Mouse (Mus musculus) lung, embryonic 14.5 days (tissue): ENCODE measurements around the gene Gm37240. TPM values are rescaled to one million over a fixed set of nuclear protein-coding genes. Genes with fewer than 3 reads are reported as not detected.
A peak's percentile ranks its signal among the peaks of the same experiment; 100 is the strongest.

Experiments used
- ATAC-seq: fragments of 200-750 bp; cut with Nextera tagmentation; 2 replicates; pipeline ENCODE4 v1.8.0; 2017; ENCODE audit warnings: mild to moderate bottlenecking, moderate TSS enrichment, moderate library complexity; ENCODE audit not compliant: insufficient read depth
- DNase-seq: peaks from one replicate; pipeline ENCODE4 v3.0.0-alpha.2; 2015
- H3K27ac ChIP-seq: fragments of 300-500 bp; sonication (generic); 2 replicates; pipeline ENCODE4 v1.5.1; 2014; ENCODE audit warnings: low read depth, mild to moderate bottlenecking, moderate library complexity
- H3K27me3 ChIP-seq: fragments of 300-500 bp; sonication (generic); 2 replicates; pipeline ENCODE4 v1.6.1; 2014; ENCODE audit warnings: low read length, control low read depth; ENCODE audit not compliant: insufficient read depth
- H3K36me3 ChIP-seq: fragments of 300-500 bp; sonication (generic); 2 replicates; pipeline ENCODE4 v1.6.1; 2014; ENCODE audit warnings: control low read depth; ENCODE audit not compliant: insufficient read depth
- H3K4me1 ChIP-seq: fragments of 300-500 bp; sonication (generic); 2 replicates; pipeline ENCODE4 v1.6.1; 2014; ENCODE audit warnings: antibody characterized with exemption, control low read depth; ENCODE audit not compliant: insufficient read depth
- H3K4me2 ChIP-seq: fragments of 300-500 bp; sonication (generic); 2 replicates; pipeline ENCODE4 v1.6.1; 2014; ENCODE audit warnings: mild to moderate bottlenecking
- H3K4me3 ChIP-seq: fragments of 300-500 bp; sonication (generic); 2 replicates; pipeline ENCODE4 v1.5.1; 2014; ENCODE audit warnings: low read depth, low read length
- H3K9ac ChIP-seq: fragments of 300-500 bp; sonication (generic); 2 replicates; pipeline ENCODE4 v1.6.1; 2014
- H3K9me3 ChIP-seq: fragments of 300-500 bp; sonication (generic); 2 replicates; pipeline ENCODE4 v1.6.1; 2016; ENCODE audit warnings: low read depth, low read length, control low read depth
- CTCF ChIP-seq: IDR thresholded peaks from 2 replicates; pipeline ENCODE4 v1.5.1; 2016; ENCODE audit warnings: antibody characterized with exemption, low read depth
- WGBS: fragments of 180-500 bp; shearing (Covaris S2); extraction: QIAGEN DNeasy Blood & Tissue Kit; methylation state at CpG from one replicate; pipeline ENCODE4 v1.1.7; 2014; 5-methylcytosine and 5-hydroxymethylcytosine counted together
- polyA plus RNA-seq: library from polyadenylated mRNA; unstranded; fragments of >200 nt; fragmentation: Nextera tagmentation; extraction: Ambion mirVana; gene quantifications from 2 replicates; pipeline ENCODE4 v1.2.1, GENCODE M21; 2014

Gene Gm37240
- polyA plus RNA-seq, 1 experiment from 2014 or later: 4.5 TPM

DNA sequence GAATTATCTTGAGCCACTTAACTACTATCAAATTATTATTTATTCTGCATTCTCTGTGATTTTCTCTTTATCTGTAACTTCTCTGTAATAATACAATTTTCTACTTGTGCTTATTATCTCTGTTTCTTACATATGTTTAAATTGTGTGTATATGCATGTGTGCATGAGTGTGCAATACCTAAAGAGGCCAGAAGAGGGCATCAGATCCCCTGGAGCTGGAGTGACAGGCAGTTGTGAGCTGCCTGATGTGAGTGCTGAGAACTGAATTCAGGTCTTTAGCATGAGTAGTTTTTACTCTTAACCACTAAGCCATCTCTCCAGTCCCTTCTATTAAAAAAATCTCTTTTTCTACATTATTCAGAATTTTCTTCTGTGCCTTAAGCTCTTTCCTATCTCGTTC, 406.7 kb downstream of the Gm37240 start:
- Histone ChIP-seq H3K4me2 (no peak overlapping the region), H3K9me3 (peaks cover 5% of the 10 kb centered on the region; the same call in 1 of the 2 replicates), H3K9ac (no peak overlapping the region), H3K4me3 (no peak overlapping the region), H3K27me3 (no peaks in the 10 kb centered on the region), H3K4me1 (no peaks in the 10 kb centered on the region), H3K36me3 (no peaks in the 10 kb centered on the region), H3K27ac (no peak overlapping the region)
- ATAC-seq: no peak
- TF ChIP-seq CTCF: peak; percentile 42
- no peak for DNase-seq
- WGBS: 76% methylated on average over 1 of the region's 1 CpGs

DNA sequence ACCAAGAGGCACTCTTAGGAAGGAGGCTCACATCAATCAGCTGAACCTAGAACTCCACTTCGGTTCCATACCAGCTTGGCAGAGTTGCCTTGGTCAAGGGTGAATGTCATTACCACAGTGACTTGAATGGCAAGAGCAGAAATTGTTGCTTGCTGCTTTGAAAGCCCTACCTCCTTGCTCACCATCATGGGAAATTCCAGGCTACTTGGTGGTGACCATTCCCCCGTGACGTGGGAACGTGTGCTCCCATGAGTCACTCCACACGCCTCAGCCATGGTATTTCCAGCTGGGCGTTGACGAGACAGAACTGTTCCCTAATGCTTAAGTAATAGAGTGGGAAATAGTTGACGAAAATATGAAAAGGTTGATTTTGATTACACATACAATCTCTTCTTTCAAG, 408.6 kb downstream of the Gm37240 start:
- WGBS: 87% methylated on average over 8 of the region's 8 CpGs
- Histone ChIP-seq H3K27me3 (no peaks in the 10 kb centered on the region), H3K4me2 (no peak overlapping the region), H3K27ac (no peak overlapping the region), H3K9ac (no peak overlapping the region), H3K36me3 (no peaks in the 10 kb centered on the region), H3K4me1 (no peaks in the 10 kb centered on the region), H3K9me3 (peaks cover 5% of the 10 kb centered on the region; the same call in 1 of the 2 replicates), H3K4me3 (no peak overlapping the region)
- TF ChIP-seq CTCF: no peak
- no peak for DNase-seq
- no peak for ATAC-seq

DNA sequence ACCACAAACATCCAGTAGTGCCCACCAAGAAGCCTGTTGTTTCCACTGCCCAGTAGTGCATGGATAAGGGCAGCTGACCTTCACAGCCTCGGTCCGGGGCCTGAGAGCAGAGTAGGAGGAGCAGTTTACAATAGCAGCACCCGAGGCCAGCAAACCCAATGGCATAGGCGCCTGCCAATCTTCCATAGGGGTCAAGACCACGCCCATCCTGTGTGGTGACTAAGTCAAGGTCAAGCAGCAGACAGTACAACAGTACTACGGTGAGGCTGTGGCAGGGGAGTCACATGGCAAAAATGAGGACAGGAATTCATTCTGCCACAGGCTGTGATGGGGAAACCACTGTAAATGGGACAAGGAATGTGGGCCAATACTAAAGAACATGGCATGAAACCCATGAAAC, 417.6 kb downstream of the Gm37240 start:
- Histone ChIP-seq H3K27me3 (no peaks in the 10 kb centered on the region), H3K4me1 (no peaks in the 10 kb centered on the region), H3K9ac (no peak overlapping the region), H3K9me3 (no peaks in the 10 kb centered on the region), H3K27ac (no peak overlapping the region), H3K36me3 (no peaks in the 10 kb centered on the region), H3K4me3 (no peak overlapping the region), H3K4me2 (no peak overlapping the region)
- TF ChIP-seq CTCF: no peak
- WGBS: 63% methylated on average over 6 of the region's 6 CpGs
- no peak for DNase-seq
- no peak for ATAC-seq

DNA sequence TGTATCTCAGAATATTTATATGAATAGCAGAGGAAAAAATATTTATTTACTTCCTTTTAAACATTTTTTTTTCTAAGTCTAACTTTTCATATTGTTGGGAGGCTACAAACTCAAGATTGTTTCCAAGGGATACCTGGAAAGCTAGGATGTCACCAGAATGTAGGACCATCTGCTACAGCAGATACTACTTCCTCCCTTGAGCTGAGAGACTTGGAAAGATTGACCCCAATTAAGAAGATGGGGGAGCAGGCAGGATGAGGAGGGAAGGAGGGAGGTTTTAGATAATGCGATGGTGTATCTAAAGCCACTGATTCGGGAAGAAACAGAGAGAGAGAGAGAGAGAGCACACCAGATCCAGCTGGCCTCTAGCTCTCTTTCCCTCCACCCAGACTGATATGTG, 418.3 kb downstream of the Gm37240 start:
- no peak for DNase-seq
- WGBS: 75% methylated on average over 2 of the region's 2 CpGs
- H3K4me3 ChIP-seq: no peak overlapping the region
- no peak overlapping the region for H3K27ac ChIP-seq
- no peak overlapping the region for H3K9ac ChIP-seq
- H3K36me3 ChIP-seq: no peaks in the 10 kb centered on the region
- no peak for TF ChIP-seq CTCF
- H3K4me2 ChIP-seq: no peak overlapping the region
- H3K27me3 ChIP-seq: no peaks in the 10 kb centered on the region
- H3K9me3 ChIP-seq: no peaks in the 10 kb centered on the region
- no peaks in the 10 kb centered on the region for H3K4me1 ChIP-seq
- no peak for ATAC-seq

DNA sequence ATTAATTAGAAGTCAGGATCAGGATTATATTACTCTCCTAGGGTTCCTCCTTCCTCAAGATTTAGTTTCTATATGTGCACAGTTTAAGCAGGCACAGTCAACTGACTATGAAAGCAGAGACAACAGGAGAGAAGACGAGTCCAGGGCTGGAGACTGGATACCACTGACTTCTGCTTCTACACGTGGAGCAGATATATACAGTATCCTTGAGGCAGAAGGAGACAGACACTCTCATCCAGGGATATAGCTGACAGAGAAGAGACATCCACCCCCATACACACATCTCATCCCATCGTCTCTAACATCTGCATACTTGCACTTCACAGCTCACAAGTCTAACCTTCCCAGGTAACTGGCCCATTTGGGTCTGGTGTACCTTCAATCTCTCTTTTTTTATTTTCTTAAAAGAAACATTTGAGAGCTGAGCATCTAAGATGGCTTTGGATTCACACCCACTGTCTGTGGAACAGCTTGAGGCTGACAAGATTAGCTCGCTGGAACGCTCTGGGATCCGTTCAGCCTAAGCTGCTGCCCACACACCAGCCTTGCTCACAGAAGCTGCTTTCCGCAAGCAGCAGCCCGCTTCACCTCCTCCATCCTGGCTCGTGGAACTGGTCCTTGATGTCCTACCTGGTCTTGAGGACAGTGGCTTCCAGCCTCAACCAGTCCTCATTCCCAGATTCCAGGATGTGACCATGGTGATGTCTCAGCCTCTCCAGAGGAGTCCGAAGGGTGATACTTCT, 421.9 kb downstream of the Gm37240 start:
- no peaks in the 10 kb centered on the region for H3K27me3 ChIP-seq
- WGBS: 78% methylated on average over 10 of the region's 10 CpGs
- no peak for DNase-seq
- H3K9ac ChIP-seq: no peak overlapping the region
- ATAC-seq: no peak
- no peak overlapping the region for H3K4me3 ChIP-seq
- no peak overlapping the region for H3K4me2 ChIP-seq
- no peak for TF ChIP-seq CTCF
- no peaks in the 10 kb centered on the region for H3K9me3 ChIP-seq
- H3K4me1 ChIP-seq: no peaks in the 10 kb centered on the region
- H3K36me3 ChIP-seq: no peaks in the 10 kb centered on the region
- H3K27ac ChIP-seq: no peak overlapping the region

DNA sequence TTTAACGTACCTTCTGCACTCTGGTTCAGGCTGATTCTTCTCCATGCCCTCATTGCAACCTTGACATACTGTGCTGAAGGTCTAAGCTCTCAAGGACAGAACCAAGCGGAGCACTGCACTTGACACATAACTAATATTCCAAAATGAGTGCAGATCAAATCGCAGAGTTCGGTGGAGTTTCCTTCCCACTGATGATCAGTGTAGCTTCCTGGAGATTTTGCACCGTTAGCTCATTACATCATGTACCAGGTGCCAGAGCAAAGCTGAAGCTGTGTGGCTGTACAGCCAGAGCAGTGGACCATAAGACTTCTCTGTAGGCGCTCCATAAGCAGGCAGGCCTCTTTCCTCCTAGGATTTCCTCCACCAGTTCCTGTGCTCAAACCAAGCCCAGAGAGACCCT, 427.3 kb downstream of the Gm37240 start:
- H3K4me3 ChIP-seq: no peak overlapping the region
- no peaks in the 10 kb centered on the region for H3K9me3 ChIP-seq
- ATAC-seq (no peak), DNase-seq (no peak)
- 88% methylated on average over 6 of the region's 6 CpGs for WGBS
- H3K27me3 ChIP-seq: no peaks in the 10 kb centered on the region
- no peak for TF ChIP-seq CTCF
- H3K27ac ChIP-seq: no peak overlapping the region
- no peak overlapping the region for H3K4me2 ChIP-seq
- no peak overlapping the region for H3K9ac ChIP-seq
- H3K4me1 ChIP-seq: no peaks in the 10 kb centered on the region
- H3K36me3 ChIP-seq: no peaks in the 10 kb centered on the region

DNA sequence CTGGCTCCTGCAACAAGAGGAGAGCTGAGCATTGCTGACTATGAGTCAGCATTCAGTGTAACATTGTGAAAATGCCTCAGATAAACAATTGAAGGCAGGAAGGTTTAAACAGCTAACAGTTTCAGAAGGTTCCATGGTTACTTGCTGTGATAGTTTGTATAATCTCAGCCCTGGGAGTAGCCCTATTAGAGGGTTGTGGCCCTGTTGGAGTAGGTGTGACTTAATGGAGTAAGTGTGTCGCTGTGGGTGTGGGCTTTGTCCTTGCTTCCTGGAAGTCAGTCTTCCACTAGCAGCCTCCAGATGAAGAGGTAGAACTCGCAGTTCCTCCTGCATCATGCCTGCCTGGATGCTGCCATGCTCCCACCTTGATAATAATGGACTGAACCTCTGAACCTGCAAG, 430.3 kb downstream of the Gm37240 start:
- ATAC-seq (no peak), DNase-seq (no peak)
- no peaks in the 10 kb centered on the region for H3K27me3 ChIP-seq
- H3K9ac ChIP-seq: no peak overlapping the region
- H3K36me3 ChIP-seq: no peaks in the 10 kb centered on the region
- H3K4me2 ChIP-seq: no peak overlapping the region
- no peaks in the 10 kb centered on the region for H3K9me3 ChIP-seq
- no peak overlapping the region for H3K4me3 ChIP-seq
- H3K4me1 ChIP-seq: no peaks in the 10 kb centered on the region
- WGBS: 77% methylated on average over 2 of the region's 2 CpGs
- no peak for TF ChIP-seq CTCF
- H3K27ac ChIP-seq: no peak overlapping the region
